Mouse (Mus musculus) liver, adult 2 months (tissue): ENCODE data around the gene Hist1h1e. TPM values are rescaled to one million over a fixed set of nuclear protein-coding genes. Genes with fewer than 3 reads are reported as not detected.
"Not testable (repeated sequence)": the region's sequence is repeated elsewhere in the genome, so short reads cannot be mapped to it uniquely, and the experiment has no call there.

Experiments
- DNase-seq: peaks from one replicate; pipeline ENCODE4 v3.0.0-alpha.2; 2011; ENCODE audit warnings: low read depth, low spot score; ENCODE audit errors: extremely low read depth
- H3K27ac ChIP-seq: fragments of 200-500 bp; replicated peaks from 2 replicates; pipeline ENCODE4 v1.5.1; 2012; ENCODE audit warnings: low read depth, mild to moderate bottlenecking, control low read depth, inconsistent platforms, low read length; ENCODE audit not compliant: insufficient read depth
- H3K27me3 ChIP-seq: fragments of 200-500 bp; 2 replicates; pipeline ENCODE4 v1.6.1; 2012; ENCODE audit warnings: mild to moderate bottlenecking, moderate library complexity, low read length, inconsistent platforms; ENCODE audit not compliant: control insufficient read depth, insufficient read depth
- H3K36me3 ChIP-seq: fragments of 200-500 bp; 2 replicates; pipeline ENCODE4 v1.6.1; 2012; ENCODE audit warnings: low read length, inconsistent platforms; ENCODE audit not compliant: control insufficient read depth, insufficient read depth
- H3K4me1 ChIP-seq: fragments of 200-500 bp; 2 replicates; pipeline ENCODE4 v1.6.1; 2011; ENCODE audit warnings: low read length; ENCODE audit not compliant: control insufficient read depth, insufficient read depth
- H3K4me3 ChIP-seq: fragments of 200-500 bp; 2 replicates; pipeline ENCODE4 v1.5.1; 2011; ENCODE audit warnings: low read depth, mild to moderate bottlenecking, control low read depth, low read length, moderate library complexity; ENCODE audit not compliant: insufficient read depth
- H3K79me2 ChIP-seq: fragments of 200-500 bp; 2 replicates; pipeline ENCODE4 v1.6.1; 2012; ENCODE audit warnings: inconsistent platforms, mild to moderate bottlenecking, low read length, moderate library complexity; ENCODE audit not compliant: control insufficient read depth, insufficient read depth
- H3K9ac ChIP-seq: fragments of 200-500 bp; 2 replicates; pipeline ENCODE4 v1.6.1; 2012; ENCODE audit warnings: low read depth, mild to moderate bottlenecking, control low read depth, inconsistent platforms, low read length
- CTCF ChIP-seq: fragments of 200-500 bp; IDR thresholded peaks from 2 replicates; pipeline ENCODE4 v1.5.1; 2011; ENCODE audit warnings: low read depth, low read length, control low read depth
- POLR2A ChIP-seq: fragments of 200-500 bp; IDR thresholded peaks from 2 replicates; pipeline ENCODE4 v1.6.1; 2011; ENCODE audit warnings: low read length, control low read depth; ENCODE audit not compliant: insufficient read depth; ENCODE audit errors: extremely low read depth
- WGBS: fragments of 180-500 bp; shearing (Covaris S2); methylation state at CpG from one replicate; pipeline ENCODE4 v1.1.7; 2018; 5-methylcytosine and 5-hydroxymethylcytosine counted together
- polyA plus RNA-seq: library from polyadenylated mRNA; depleted of rRNA; stranded (reverse); fragments of >200 nt; gene quantifications from 2 replicates; pipeline ENCODE4 v1.2.3, GENCODE M21; 2012
- total RNA-seq: library from RNA; depleted of rRNA; stranded (reverse); fragments of >200 nt; gene quantifications from 2 replicates; pipeline ENCODE4 v1.2.3, GENCODE M21; 2014

Gene Hist1h1e
- total and polyA plus RNA-seq, 2 experiments: 0.73 to 27.0 TPM

DNA sequence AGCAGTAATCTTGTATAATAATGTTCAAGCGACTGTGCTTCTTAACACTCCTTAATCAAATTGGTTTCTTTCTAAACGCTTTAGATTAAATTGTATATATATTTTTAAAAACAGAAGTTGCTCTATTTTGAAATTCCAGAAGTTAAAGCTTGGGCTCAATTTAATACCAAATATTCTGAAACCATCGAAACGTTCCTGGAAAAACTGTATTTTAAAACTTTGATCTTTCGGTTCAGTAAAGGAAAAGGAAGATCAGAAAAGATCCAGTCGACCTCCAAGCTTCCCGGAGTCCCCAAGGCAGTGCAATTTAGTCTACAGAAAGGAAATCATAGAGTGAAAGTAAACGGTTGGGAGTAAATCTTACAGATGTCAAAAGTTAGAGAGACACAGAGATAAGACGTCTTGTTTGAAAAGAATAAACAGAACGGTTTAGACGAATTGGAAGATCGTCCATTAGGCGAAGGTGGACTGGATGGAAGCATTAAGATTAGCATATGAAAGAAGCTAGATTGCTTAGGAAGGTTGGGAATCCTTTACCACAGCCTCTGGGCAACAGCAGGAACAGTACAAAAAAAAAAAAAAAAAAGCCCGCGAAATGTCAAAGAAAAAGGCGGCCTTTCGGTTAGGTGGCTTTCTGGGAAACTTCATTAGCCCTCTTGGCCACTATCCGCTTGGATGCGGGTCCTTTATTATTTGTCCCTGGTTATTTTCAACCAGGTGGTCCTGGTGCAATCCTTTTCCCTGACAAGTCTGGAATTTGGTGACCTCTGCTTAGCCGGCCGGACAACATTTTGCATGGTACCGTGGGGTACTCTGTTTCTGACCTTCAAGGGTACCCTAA, 36.0 kb downstream of the Hist1h1e start:
- DNase-seq: no peak
- H3K9ac ChIP-seq: peak overlapping the region; percentile 54; the same call in 1 of the 2 replicates
- H3K4me1 ChIP-seq: peaks cover 11% of the 10 kb centered on the region; the same call in 1 of the 2 replicates
- TF ChIP-seq CTCF (no peak), POLR2A (no peak)
- peak overlapping the region; percentile 35 for H3K27ac ChIP-seq
- WGBS: 2% methylated on average over 22 of the region's 22 CpGs
- H3K27me3 ChIP-seq: no peaks in the 10 kb centered on the region
- no peaks in the 10 kb centered on the region for H3K79me2 ChIP-seq
- no peaks in the 10 kb centered on the region for H3K36me3 ChIP-seq
- peak overlapping the region; percentile 72 for H3K4me3 ChIP-seq

DNA sequence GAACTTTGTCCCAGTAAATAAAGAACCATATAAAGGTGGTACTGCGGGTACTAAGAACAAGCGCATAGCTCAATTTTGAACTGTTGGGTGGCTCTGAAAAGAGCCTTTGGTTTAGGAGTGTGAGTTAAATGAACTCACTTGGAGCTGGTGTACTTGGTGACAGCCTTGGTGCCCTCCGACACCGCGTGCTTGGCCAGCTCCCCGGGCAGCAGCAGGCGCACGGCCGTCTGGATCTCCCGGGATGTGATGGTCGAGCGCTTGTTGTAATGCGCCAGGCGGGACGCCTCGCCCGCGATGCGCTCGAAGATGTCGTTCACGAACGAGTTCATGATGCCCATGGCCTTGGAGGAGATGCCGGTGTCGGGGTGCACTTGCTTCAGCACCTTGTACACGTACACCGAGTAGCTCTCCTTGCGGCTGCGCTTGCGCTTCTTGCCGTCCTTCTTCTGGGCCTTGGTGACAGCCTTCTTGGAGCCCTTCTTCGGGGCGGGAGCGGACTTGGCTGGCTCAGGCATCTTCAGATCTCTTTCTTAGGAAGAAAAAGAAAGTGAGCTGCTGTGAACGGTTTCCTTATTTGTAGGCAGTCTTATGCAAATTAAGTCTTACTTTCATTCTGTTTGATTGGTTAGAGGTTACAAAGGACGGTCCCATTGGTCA, 36.8 kb downstream of the Hist1h1e start:
- H3K36me3 ChIP-seq, H3K27me3 ChIP-seq, H3K79me2 ChIP-seq: not testable (repeated sequence)
- DNase-seq: peak; percentile 95
- peak; percentile 61 for TF ChIP-seq POLR2A
- H3K4me3 ChIP-seq: peak overlapping the region; percentile 72
- peak overlapping the region; percentile 68 for H3K27ac ChIP-seq
- peak overlapping the region; percentile 74 for H3K9ac ChIP-seq
- peaks cover 11% of the 10 kb centered on the region; the same call in 1 of the 2 replicates for H3K4me1 ChIP-seq
- under 1% methylated on average over 33 of the region's 36 CpGs for WGBS

DNA sequence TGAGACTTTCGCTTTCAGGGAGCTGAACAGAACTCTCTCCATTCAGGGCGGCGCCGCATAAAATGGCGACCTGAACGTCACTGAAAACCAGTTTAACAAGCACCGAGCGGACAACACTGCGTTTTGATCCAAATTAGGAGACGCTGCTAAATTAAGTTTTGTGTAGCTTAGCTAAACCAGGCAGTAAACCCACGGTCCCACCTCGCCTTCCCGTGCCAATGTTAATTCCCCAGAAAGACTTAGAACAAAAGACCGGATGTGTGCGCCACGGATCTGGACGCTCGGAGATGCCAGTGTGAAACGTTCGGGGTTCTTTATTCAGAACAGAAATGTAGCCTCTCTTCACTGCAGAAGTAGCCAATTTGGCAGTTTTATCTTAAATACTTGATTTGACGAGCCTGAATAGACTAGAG, 37.3 kb downstream of the Hist1h1e start:
- Histone ChIP-seq H3K27me3 (no peaks in the 10 kb centered on the region), H3K4me1 (peaks cover 11% of the 10 kb centered on the region; the same call in 1 of the 2 replicates), H3K4me3 (peak overlapping the region; percentile 43), H3K9ac (peak overlapping the region; percentile 54), H3K27ac (peak overlapping the region; percentile 32), H3K36me3 (no peaks in the 10 kb centered on the region), H3K79me2 (no peaks in the 10 kb centered on the region)
- TF ChIP-seq CTCF: no peak
- TF ChIP-seq POLR2A: no peak
- under 1% methylated on average over 21 of the region's 21 CpGs for WGBS
- peak; percentile 62 for DNase-seq

DNA sequence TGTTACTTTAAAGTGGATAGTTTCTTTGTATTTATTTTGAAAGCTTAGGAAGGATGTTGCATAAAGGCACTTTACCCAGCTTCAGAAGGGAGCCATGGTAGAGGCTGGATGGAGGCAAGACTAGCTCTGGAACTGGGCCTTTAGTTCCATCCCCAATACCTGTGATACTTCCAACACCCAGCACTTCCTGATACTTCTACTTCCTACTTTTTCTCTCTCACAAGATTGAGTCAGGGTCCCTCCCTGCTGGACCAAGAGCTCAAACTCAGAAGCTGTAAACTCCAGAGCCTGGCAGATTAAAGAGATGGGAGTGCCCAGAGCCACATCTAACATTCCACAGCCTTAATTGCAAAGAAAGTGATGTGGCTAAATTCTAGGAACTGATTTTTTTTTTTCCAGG, 38.0 kb downstream of the Hist1h1e start:
- TF ChIP-seq CTCF (no peak), POLR2A (no peak)
- H3K4me1 ChIP-seq: peaks cover 11% of the 10 kb centered on the region; the same call in 1 of the 2 replicates
- no peak for DNase-seq
- H3K79me2 ChIP-seq: no peaks in the 10 kb centered on the region
- no peaks in the 10 kb centered on the region for H3K36me3 ChIP-seq
- peak overlapping the region; percentile 50 for H3K27ac ChIP-seq
- H3K27me3 ChIP-seq: no peaks in the 10 kb centered on the region
- H3K9ac ChIP-seq: no peak overlapping the region
- H3K4me3 ChIP-seq: no peak overlapping the region

DNA sequence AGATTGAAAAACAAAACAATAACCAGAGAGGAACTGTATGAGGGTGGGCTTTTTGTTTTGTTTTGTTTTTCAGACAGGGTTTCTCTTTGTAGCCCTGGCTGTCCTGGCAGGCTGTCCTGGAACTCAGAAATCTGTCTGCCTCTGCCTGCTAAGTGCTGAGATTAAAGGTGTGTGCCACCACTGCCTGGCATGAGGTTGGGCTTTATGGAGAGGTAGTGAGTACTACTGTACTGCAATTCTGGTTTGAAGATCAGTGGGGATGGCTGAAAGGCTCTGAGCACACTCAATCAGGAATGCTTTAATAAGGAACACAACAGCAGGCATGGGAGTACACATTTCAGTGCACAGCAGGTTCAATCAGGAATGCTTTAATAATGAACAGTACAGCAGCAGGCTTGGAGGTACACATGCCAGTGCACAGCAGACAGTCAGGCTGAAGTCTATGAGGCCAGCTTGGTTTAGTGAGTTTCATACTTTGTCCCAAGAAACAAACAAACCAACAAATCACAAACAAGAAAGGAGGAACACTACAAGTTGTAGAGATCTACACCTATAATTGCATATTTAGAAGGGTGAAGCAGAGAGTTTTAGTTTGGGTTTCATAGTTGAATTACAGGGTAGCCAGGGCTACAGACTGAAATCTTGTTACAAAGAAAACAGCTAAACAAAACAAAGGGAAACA, 38.8 kb downstream of the Hist1h1e start:
- Histone ChIP-seq H3K4me1 (peaks cover 11% of the 10 kb centered on the region; the same call in 1 of the 2 replicates), H3K36me3 (no peaks in the 10 kb centered on the region), H3K27ac (no peak overlapping the region; the same call in 1 of the 2 replicates), H3K27me3 (no peaks in the 10 kb centered on the region), H3K79me2 (no peaks in the 10 kb centered on the region), H3K4me3 (no peak overlapping the region), H3K9ac (no peak overlapping the region)
- TF ChIP-seq CTCF (no peak), POLR2A (no peak)
- DNase-seq: no peak
